Mouse (Mus musculus): ENCODE results near the gene Tex45.

GRCm38 (mm10) chr8:3480221-3480785 lies 9.6 kb downstream of the Tex45 start:
- TF ChIP-seq MAFK (IDR thresholded peaks at IDR 0.05; ENCODE audit: insufficient read depth, low read depth, low read length) (no peak), ZC3H11A (IDR thresholded peaks at IDR 0.05; ENCODE audit: borderline replicate concordance, low read depth, low read length) (no peak), HCFC1 (IDR thresholded peaks at IDR 0.05; ENCODE audit: borderline replicate concordance, insufficient read depth, low read length) (no peak)

All from ES-E14 (cell line).